Mouse (Mus musculus) E14TG2a.4 (cell line): Measurements from ENCODE around the gene Rapgef1.
A peak's percentile ranks its signal among the peaks of the same experiment; 100 is the strongest.

Experiments used
- H3K27me3 ChIP-seq: 2 replicates; pipeline ENCODE4 v1.6.1; 2014; ENCODE audit warnings: low read length, control low read depth; ENCODE audit not compliant: insufficient read depth
- H3K36me3 ChIP-seq: 2 replicates; pipeline ENCODE4 v1.6.1; 2014; ENCODE audit warnings: low read length, control low read depth; ENCODE audit not compliant: insufficient read depth
- H3K4me1 ChIP-seq: replicated peaks from 2 replicates; pipeline ENCODE4 v1.6.1; 2014; ENCODE audit warnings: low read depth, low read length, control low read depth
- H3K4me3 ChIP-seq: replicated peaks from 2 replicates; pipeline ENCODE4 v1.5.1; 2014; ENCODE audit warnings: mild to moderate bottlenecking, low read length
- H3K9me3 ChIP-seq: 2 replicates; pipeline ENCODE4 v1.6.1; 2014; ENCODE audit warnings: low read length, control low read depth
- CTCF ChIP-seq: conservative IDR thresholded peaks from 2 replicates; pipeline ENCODE4 v1.5.1; 2014; ENCODE audit warnings: low read length
- NANOG ChIP-seq: IDR thresholded peaks from 2 replicates; pipeline ENCODE4 v1.6.1; 2014; ENCODE audit warnings: borderline replicate concordance, low read length, mixed read lengths
- POU5F1 ChIP-seq: IDR thresholded peaks from 2 replicates; pipeline ENCODE4 v1.6.1; 2014; ENCODE audit warnings: low read length, borderline replicate concordance

Gene Rapgef1

GRCm38 (mm10) chr2:29748499-29748898, 129.0 kb downstream of the Rapgef1 start:
- Histone ChIP-seq H3K4me3 (no peak overlapping the region), H3K27me3 (peaks cover 47% of the 10 kb centered on the region), H3K9me3 (peaks cover 6% of the 10 kb centered on the region; the same call in 1 of the 2 replicates), H3K4me1 (peaks cover 74% of the 10 kb centered on the region), H3K36me3 (0 out of 2 replicates have a peak, but pooled peaks cover 2% of the 10 kb centered on the region)
- TF ChIP-seq CTCF (no peak), NANOG (no peak), POU5F1 (no peak)

DNA sequence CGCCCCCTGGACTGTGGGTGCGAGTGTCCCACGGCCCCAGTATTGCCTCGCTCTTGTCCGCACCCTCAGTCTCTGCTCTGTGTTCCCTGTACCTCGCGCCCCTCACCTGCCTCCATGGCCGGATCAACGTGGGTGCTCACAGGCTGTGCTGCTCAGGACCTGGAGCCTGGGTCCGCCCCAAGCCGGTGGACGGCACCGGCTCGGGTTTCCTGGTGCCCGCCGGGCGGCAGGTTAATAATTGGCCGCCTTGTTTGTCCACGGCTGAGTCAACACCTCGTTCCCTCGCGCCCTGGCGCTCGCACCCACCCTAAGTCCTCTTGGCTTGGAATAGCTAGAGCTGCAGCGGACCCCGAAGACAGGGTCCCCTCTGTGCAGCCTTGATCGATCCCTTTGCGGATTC, 132.0 kb downstream of the Rapgef1 start, which contains the start of gene Gm13420:
Gene Gm13420 (minus strand): TSS at position 189 of the 400 bp plus-strand sequence.
- peaks cover 48% of the 10 kb centered on the region for H3K4me1 ChIP-seq
- no peak for TF ChIP-seq NANOG
- no peak for TF ChIP-seq POU5F1
- peaks cover 44% of the 10 kb centered on the region for H3K27me3 ChIP-seq
- H3K9me3 ChIP-seq, result peaks cover 6% of the 10 kb centered on the region; the same call in 1 of the 2 replicates
- H3K4me3 ChIP-seq, result peak within 1 kb of the TSS; percentile 75
- no peaks in the 10 kb centered on the region for H3K36me3 ChIP-seq

DNA sequence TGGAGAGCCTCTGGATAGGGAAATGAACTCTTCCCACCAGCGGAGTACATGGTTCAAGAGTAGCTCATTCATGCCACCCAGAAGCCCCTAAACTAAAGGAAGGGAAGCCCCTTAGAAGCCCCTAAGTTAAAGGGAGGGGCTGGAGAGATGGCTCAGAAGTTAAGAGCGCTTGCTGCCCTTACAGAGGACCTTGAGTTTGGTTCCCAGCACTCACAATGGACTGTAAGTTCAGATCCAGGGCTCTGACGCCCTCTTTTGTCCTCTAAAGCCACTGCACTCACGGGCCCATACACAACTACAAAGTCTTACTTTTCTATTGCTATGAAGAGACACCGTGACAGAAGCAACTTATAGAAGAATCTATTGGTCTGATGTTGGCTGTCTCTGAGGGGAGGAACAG, 132.9 kb downstream of the Rapgef1 start:
- 0 out of 2 replicates have a peak overlapping the region, but pooled peaks have one; percentile 75 for H3K4me3 ChIP-seq
- H3K36me3 ChIP-seq, result no peaks in the 10 kb centered on the region
- peaks cover 37% of the 10 kb centered on the region for H3K27me3 ChIP-seq
- peaks cover 6% of the 10 kb centered on the region; the same call in 1 of the 2 replicates for H3K9me3 ChIP-seq
- TF ChIP-seq CTCF (no peak), POU5F1 (no peak), NANOG (no peak)
- H3K4me1 ChIP-seq, result peaks cover 43% of the 10 kb centered on the region

DNA sequence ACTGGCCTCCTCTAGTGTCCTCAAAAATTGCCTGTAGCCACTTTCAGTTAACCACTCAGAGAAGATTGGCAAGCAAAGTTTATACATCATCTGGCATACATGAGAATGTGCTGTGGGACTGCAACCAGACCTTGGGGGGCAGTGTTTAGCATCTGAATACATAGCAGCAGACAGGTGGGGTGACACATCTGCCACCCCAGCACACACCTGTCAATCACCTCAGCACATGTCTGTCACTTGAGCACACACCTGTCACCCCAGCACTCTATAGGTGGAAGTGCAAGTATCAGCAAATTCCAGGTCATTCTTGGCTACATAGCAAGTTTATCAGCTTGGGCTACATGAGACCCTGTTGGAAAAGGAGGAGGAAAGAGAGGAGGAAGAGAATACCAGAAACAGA, 136.2 kb downstream of the Rapgef1 start:
- H3K27me3 ChIP-seq, result peaks cover 29% of the 10 kb centered on the region
- peaks cover 21% of the 10 kb centered on the region for H3K4me1 ChIP-seq
- no peak overlapping the region for H3K4me3 ChIP-seq
- peaks cover 6% of the 10 kb centered on the region; the same call in 1 of the 2 replicates for H3K9me3 ChIP-seq
- no peaks in the 10 kb centered on the region for H3K36me3 ChIP-seq
- TF ChIP-seq CTCF (no peak), NANOG (no peak), POU5F1 (no peak)

DNA sequence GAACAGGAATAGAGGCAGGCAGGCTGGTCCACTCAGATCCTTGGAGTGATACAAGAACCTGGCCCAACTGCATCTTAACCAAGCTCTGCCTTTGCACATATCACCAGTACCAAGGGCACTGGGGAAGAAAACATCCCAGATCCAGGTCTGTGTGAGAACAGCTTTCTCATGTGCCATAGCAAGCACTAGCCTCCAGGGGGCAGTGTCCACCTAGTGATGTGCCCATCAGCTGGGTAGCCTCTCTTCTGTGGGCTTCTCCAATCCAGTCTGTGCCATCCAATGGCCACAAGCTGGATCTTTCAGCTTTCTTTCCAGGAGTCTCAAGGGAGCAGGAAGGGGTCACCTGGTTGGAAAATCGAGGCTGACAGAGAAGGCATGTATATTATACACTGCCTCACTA, 145.3 kb downstream of the Rapgef1 start:
- Histone ChIP-seq H3K9me3 (no peaks in the 10 kb centered on the region), H3K27me3 (peaks cover 12% of the 10 kb centered on the region)

DNA sequence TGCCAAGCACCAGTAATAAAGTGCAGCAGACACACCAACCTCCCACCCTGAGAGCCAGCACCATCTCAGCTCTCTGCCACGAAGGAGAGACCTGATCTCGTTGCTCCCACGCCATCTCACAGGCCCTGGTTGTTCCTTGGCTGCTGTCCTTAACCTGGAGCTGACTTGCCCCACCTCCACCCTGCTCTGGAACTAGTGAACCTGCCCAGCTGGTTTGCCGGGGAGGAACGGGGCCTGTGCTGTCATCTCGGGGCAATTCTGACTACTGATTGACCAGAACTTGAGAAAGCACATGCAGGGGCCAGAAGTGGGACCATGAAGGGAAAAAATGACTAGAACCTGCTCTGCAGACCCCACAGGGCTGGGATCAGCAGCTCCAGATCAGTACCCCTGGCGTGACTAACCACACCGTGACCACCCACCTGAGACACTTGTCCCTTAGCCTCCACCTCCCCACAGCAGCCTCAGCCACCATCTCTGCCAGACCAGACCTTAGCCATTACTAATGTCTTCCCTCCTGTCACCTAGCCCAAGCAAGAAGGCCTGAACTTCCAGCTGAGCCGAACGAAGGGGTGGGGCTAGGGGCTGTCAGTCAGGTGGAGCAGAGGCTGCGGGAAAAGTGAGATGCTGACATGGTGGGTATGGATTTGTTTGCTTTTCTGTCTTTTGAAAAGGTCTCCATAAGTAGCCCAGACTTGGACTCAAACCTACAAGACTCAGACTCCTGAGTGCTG, 148.6 kb downstream of the Rapgef1 start:
- Histone ChIP-seq H3K36me3 (peaks cover 21% of the 10 kb centered on the region), H3K9me3 (no peaks in the 10 kb centered on the region), H3K27me3 (peaks cover 3% of the 10 kb centered on the region; the same call in 1 of the 2 replicates), H3K4me3 (no peak overlapping the region), H3K4me1 (peaks cover 29% of the 10 kb centered on the region)
- TF ChIP-seq CTCF (no peak), POU5F1 (no peak), NANOG (no peak)

More for the DNA sequence above, 145.3 kb downstream of the Rapgef1 start:
- TF ChIP-seq CTCF (peak; percentile 52), POU5F1 (no peak), NANOG (no peak)
- peaks cover 14% of the 10 kb centered on the region for H3K4me1 ChIP-seq
- peaks cover 6% of the 10 kb centered on the region; the same call in 1 of the 2 replicates for H3K36me3 ChIP-seq
- H3K4me3 ChIP-seq, result no peak overlapping the region

DNA sequence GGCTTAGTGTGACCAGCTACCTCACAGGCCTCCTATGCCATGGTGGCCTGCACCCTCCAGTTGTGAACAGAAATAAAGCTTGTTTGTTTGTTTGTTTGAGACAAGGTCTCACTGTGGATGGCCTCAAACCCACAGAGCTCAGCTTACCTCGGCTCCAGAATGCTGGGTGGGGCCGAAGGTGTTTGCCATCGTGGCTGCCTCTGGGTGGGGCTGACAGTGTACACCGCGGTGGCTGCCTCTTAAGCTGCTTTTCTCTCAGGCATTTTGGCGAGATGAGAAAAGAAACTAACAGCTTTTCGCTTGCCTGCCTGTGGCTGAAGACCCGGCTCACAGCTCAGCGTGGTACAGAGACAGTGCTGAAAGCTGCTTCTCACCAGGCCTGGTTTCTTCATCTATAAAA, 149.4 kb downstream of the Rapgef1 start:
- Histone ChIP-seq H3K27me3 (no peaks in the 10 kb centered on the region), H3K9me3 (no peaks in the 10 kb centered on the region), H3K36me3 (peaks cover 29% of the 10 kb centered on the region), H3K4me3 (no peak overlapping the region), H3K4me1 (peaks cover 29% of the 10 kb centered on the region)
- no peak for TF ChIP-seq POU5F1
- no peak for TF ChIP-seq NANOG
- no peak for TF ChIP-seq CTCF

DNA sequence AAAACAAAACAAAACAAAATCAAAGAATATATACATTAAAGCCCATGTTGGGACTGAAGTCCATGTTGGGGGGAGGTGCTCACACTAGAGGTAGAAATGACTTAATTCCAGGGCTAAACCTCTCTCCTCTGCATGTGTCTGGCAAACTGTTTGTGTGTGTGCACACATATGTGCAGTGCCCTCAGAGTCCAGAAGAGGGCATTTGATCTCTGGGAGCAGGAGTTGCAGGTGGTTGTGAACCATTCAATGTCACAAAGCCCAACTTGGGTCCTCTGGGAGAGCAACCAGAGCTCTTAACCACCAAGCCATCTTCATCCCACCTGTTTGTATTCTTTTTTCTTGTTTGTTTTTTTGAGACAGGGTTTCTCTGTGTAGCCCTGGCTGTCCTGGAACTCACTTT, 150.6 kb downstream of the Rapgef1 start:
- Histone ChIP-seq H3K27me3 (no peaks in the 10 kb centered on the region), H3K4me3 (no peak overlapping the region), H3K4me1 (peaks cover 29% of the 10 kb centered on the region), H3K9me3 (no peaks in the 10 kb centered on the region), H3K36me3 (peaks cover 40% of the 10 kb centered on the region)
- TF ChIP-seq CTCF (peak; percentile 59), NANOG (no peak), POU5F1 (no peak)
